Mouse (Mus musculus) limb, embryonic 14.5 days (tissue): Measurements from ENCODE around the gene Mkrn3. TPM values are rescaled to one million over a fixed set of nuclear protein-coding genes. Genes with fewer than 3 reads are reported as not detected.

ENCODE experiments used
- ATAC-seq: fragments of 200-750 bp; cut with Nextera tagmentation; 2 replicates; pipeline ENCODE4 v1.8.0; 2017; ENCODE audit warnings: low read depth, moderate number of reproducible peaks, moderate TSS enrichment; ENCODE audit not compliant: low FRiP score
- DNase-seq: peaks from one replicate; pipeline ENCODE4 v3.0.0-alpha.2; 2015; ENCODE audit warnings: low spot score
- H3K27ac ChIP-seq: fragments of 300-500 bp; sonication (generic); replicated peaks from 2 replicates; pipeline ENCODE4 v1.5.1; 2014; ENCODE audit warnings: low read depth, mild to moderate bottlenecking, low read length, moderate library complexity, mixed read lengths
- H3K27me3 ChIP-seq: fragments of 300-500 bp; sonication (generic); 2 replicates; pipeline ENCODE4 v1.6.1; 2014; ENCODE audit warnings: low read length, mixed read lengths; ENCODE audit not compliant: control insufficient read depth, insufficient read depth
- H3K36me3 ChIP-seq: fragments of 300-500 bp; sonication (generic); 2 replicates; pipeline ENCODE4 v1.6.1; 2014; ENCODE audit warnings: mild to moderate bottlenecking, low read length, moderate library complexity, mixed read lengths; ENCODE audit not compliant: control insufficient read depth, insufficient read depth
- H3K4me1 ChIP-seq: fragments of 300-500 bp; sonication (generic); 2 replicates; pipeline ENCODE4 v1.6.1; 2014; ENCODE audit warnings: antibody characterized with exemption, low read length, mixed read lengths; ENCODE audit not compliant: control insufficient read depth, insufficient read depth
- H3K4me2 ChIP-seq: fragments of 300-500 bp; sonication (generic); replicated peaks from 2 replicates; pipeline ENCODE4 v1.6.1; 2014; ENCODE audit warnings: low read depth, mild to moderate bottlenecking, low read length, moderate library complexity; ENCODE audit not compliant: severe bottlenecking
- H3K4me3 ChIP-seq: fragments of 300-500 bp; sonication (generic); replicated peaks from 2 replicates; pipeline ENCODE4 v1.5.1; 2014; ENCODE audit warnings: low read length
- H3K9ac ChIP-seq: fragments of 300-500 bp; sonication (generic); 2 replicates; pipeline ENCODE4 v1.6.1; 2014; ENCODE audit warnings: mild to moderate bottlenecking, low read depth, low read length, moderate library complexity; ENCODE audit not compliant: severe bottlenecking
- H3K9me3 ChIP-seq: fragments of 300-500 bp; sonication (generic); 2 replicates; pipeline ENCODE4 v1.6.1; 2016; ENCODE audit warnings: low read length; ENCODE audit not compliant: control insufficient read depth
- POLR2A ChIP-seq: fragments of 200-500 bp; IDR thresholded peaks from 2 replicates; pipeline ENCODE4 v1.8.0; 2012; ENCODE audit warnings: inconsistent platforms, mild to moderate bottlenecking, moderate library complexity, borderline replicate concordance; ENCODE audit not compliant: insufficient read depth, insufficient read length; ENCODE audit errors: extremely low read depth
- WGBS: fragments of 180-500 bp; shearing (Covaris S2); extraction: QIAGEN DNeasy Blood & Tissue Kit; methylation state at CpG from one replicate; pipeline ENCODE4 v1.1.7; 2014; 5-methylcytosine and 5-hydroxymethylcytosine counted together
- polyA plus RNA-seq, 2 experiments: library from polyadenylated mRNA; depleted of rRNA in 1 of 2; stranded (reverse) in 1 of 2; unstranded in 1 of 2; fragments of >200 nt; fragmentation: Nextera tagmentation in 1 of 2; extraction: Ambion mirVana in 1 of 2; gene quantifications; 2 replicates each; pipeline versions ENCODE4 v1.2.1 to v1.2.3; 2012 to 2014

Gene Mkrn3
- polyA plus RNA-seq, 2 experiments = 6.5 to 7.4 TPM

- WGBS = 25% methylated on average over 2 of the region's 2 CpGs
- ATAC-seq = no peak
- TF ChIP-seq POLR2A = no peak
These were observed 32.4 kb upstream of the Mkrn3 start for GRCm38 (mm10) chr7:62452353-62452752.

GRCm38 (mm10) chr7:62445431-62446165, 25.7 kb upstream of the Mkrn3 start:
- Histone ChIP-seq H3K4me1 (no peaks in the 10 kb centered on the region), H3K9ac (no peak overlapping the region), H3K27me3 (no peaks in the 10 kb centered on the region), H3K4me2 (no peak overlapping the region), H3K27ac (no peak overlapping the region), H3K9me3 (no peaks in the 10 kb centered on the region), H3K4me3 (no peak overlapping the region), H3K36me3 (no peaks in the 10 kb centered on the region)
- ATAC-seq (no peak), DNase-seq (no peak)
- TF ChIP-seq POLR2A = no peak

More at GRCm38 (mm10) chr7:62452353-62452752, 32.4 kb upstream of the Mkrn3 start:
- Histone ChIP-seq H3K4me3 (no peak overlapping the region), H3K9ac (no peak overlapping the region), H3K4me1 (no peaks in the 10 kb centered on the region), H3K27me3 (no peaks in the 10 kb centered on the region), H3K4me2 (no peak overlapping the region), H3K36me3 (no peaks in the 10 kb centered on the region), H3K27ac (no peak overlapping the region), H3K9me3 (no peaks in the 10 kb centered on the region)
- DNase-seq = no peak

- H3K4me2 ChIP-seq = no peak overlapping the region
- no peaks in the 10 kb centered on the region for H3K9me3 ChIP-seq
- no peak for TF ChIP-seq POLR2A
- H3K36me3 ChIP-seq = no peaks in the 10 kb centered on the region
- no peak overlapping the region for H3K4me3 ChIP-seq
- DNase-seq (no peak), ATAC-seq (no peak)
- no peaks in the 10 kb centered on the region for H3K27me3 ChIP-seq
- no peak overlapping the region for H3K27ac ChIP-seq
- H3K4me1 ChIP-seq = no peaks in the 10 kb centered on the region
- WGBS = 52% methylated on average over 2 of the region's 2 CpGs
- no peak overlapping the region for H3K9ac ChIP-seq
These were observed 16.5 kb upstream of the Mkrn3 start for GRCm38 (mm10) chr7:62436394-62436793.

DNA sequence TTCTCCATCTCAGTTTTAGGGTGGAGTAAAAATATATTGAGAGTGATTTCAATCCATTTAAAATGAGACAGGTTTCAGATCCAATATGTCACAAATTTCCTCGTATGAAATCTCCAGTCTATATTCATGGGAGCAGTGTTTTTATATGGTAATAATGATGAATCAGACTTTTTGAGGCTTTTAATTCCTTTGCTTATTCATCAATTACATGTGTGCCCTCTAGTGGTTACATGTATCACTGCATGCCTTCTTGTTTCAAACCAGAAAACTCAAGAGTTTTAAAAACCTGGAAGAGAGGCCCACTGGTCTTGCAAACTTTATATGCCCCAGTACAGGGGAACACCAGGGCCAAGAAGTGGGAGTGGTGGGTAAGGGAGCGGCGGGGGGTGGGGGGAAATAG, 13.3 kb upstream of the Mkrn3 start:
- Histone ChIP-seq H3K27ac (no peak overlapping the region), H3K36me3 (no peaks in the 10 kb centered on the region), H3K9ac (no peak overlapping the region), H3K4me2 (no peak overlapping the region), H3K9me3 (no peaks in the 10 kb centered on the region), H3K27me3 (no peaks in the 10 kb centered on the region), H3K4me1 (no peaks in the 10 kb centered on the region), H3K4me3 (no peak overlapping the region)
- peak; percentile 11 for DNase-seq
- no peak for TF ChIP-seq POLR2A
- no peak for ATAC-seq
- WGBS = 27% methylated on average over 3 of the region's 3 CpGs

GRCm38 (mm10) chr7:62428337-62428736, 8.4 kb upstream of the Mkrn3 start:
- TF ChIP-seq POLR2A = no peak
- H3K9me3 ChIP-seq = no peaks in the 10 kb centered on the region
- no peak for DNase-seq
- ATAC-seq = no peak
- H3K4me1 ChIP-seq = no peaks in the 10 kb centered on the region
- no peak overlapping the region for H3K9ac ChIP-seq
- no peak overlapping the region for H3K4me3 ChIP-seq
- H3K4me2 ChIP-seq = no peak overlapping the region
- no peaks in the 10 kb centered on the region for H3K36me3 ChIP-seq
- H3K27me3 ChIP-seq = no peaks in the 10 kb centered on the region
- 22% methylated on average over 8 of the region's 8 CpGs for WGBS
- no peak overlapping the region for H3K27ac ChIP-seq
